10 mouse cellular contexts compared by ENCODE assay signal in genomic region chr6:87982506-87982905, GRCm38 (mm10). TPM values are rescaled to one million over a fixed set of nuclear protein-coding genes. Genes with fewer than 3 reads are reported as not detected.
DNase-seq lines count a peak whose midpoint lies in the region; ATAC-seq and TF ChIP-seq lines count a peak whose summit lies in the region.
"Had no signal": no experiment of that assay in that cellular context is flagged by ENCODE, and none has a peak within 500 bp of the region (broad histone marks: within the 10 kb centered on the region; RNA-seq: fewer than 3 reads in every experiment).

No protein-coding gene starts in this region.

- H3K9ac ChIP-seq in heart, embryonic 12.5 days: peak overlapping the region; percentile 96; the same call in 1 of the 2 replicates
- peak overlapping the region; percentile 95 for H3K9ac ChIP-seq in forebrain, embryonic 13.5 days
- peak overlapping the region; percentile 91; the same call in 1 of the 2 replicates for H3K9ac ChIP-seq in limb, embryonic 14.5 days (ENCODE audit: low read depth, low read length, severe bottlenecking)

- H3K9me3 ChIP-seq in heart, embryonic 12.5 days (replicated peaks): no peaks in the 10 kb centered on the region
- H3K9me3 ChIP-seq in forebrain, embryonic 13.5 days (replicated peaks): no peaks in the 10 kb centered on the region
- H3K9me3 ChIP-seq in limb, embryonic 14.5 days (ENCODE audit: control insufficient read depth, low read length): no peaks in the 10 kb centered on the region

- no peak overlapping the region for H3K27ac ChIP-seq in heart, embryonic 12.5 days (ENCODE audit: poor library complexity, severe bottlenecking)
- 0 out of 2 replicates have a peak overlapping the region, but pooled peaks have one; percentile 97 for H3K27ac ChIP-seq in forebrain, embryonic 13.5 days
- H3K27ac ChIP-seq in limb, embryonic 14.5 days (replicated peaks; ENCODE audit: low read depth, low read length): no peak overlapping the region

- no peak for ATAC-seq in heart, embryonic 12.5 days (ENCODE audit: insufficient number of reproducible peaks, low FRiP score)
- ATAC-seq in forebrain, embryonic 13.5 days: no peak
- no peak for ATAC-seq in limb, embryonic 14.5 days (ENCODE audit: low FRiP score, low read depth)
- ATAC-seq in inflammation-experienced regulatory T-cells, adult 6 months: no peak

- H3K4me2 ChIP-seq in heart, embryonic 12.5 days: peak overlapping the region; percentile 96
- H3K4me2 ChIP-seq in forebrain, embryonic 13.5 days: peak overlapping the region; percentile 82
- H3K4me2 ChIP-seq in limb, embryonic 14.5 days (replicated peaks; ENCODE audit: low read depth, low read length, severe bottlenecking): peak overlapping the region; percentile 72

- H3K4me3 ChIP-seq in heart, embryonic 12.5 days: peak overlapping the region; percentile 98; the same call in 1 of the 2 replicates
- peak overlapping the region; percentile 79 for H3K4me3 ChIP-seq in forebrain, embryonic 13.5 days
- H3K4me3 ChIP-seq in limb, embryonic 14.5 days (replicated peaks; ENCODE audit: low read length): peak overlapping the region; percentile 92

- 70% methylated on average over 9 of the region's 9 CpGs for WGBS in heart, embryonic 12.5 days
- 79% methylated on average over 9 of the region's 9 CpGs for WGBS in forebrain, embryonic 13.5 days
- WGBS in limb, embryonic 14.5 days: 76% methylated on average over 9 of the region's 9 CpGs

- H3K36me3 ChIP-seq in heart, embryonic 12.5 days: peaks cover 19% of the 10 kb centered on the region
- H3K36me3 ChIP-seq in forebrain, embryonic 13.5 days (ENCODE audit: poor library complexity, severe bottlenecking): peaks cover 42% of the 10 kb centered on the region
- H3K36me3 ChIP-seq in limb, embryonic 14.5 days (ENCODE audit: control insufficient read depth, insufficient read depth, low read length): peaks cover 32% of the 10 kb centered on the region

- H3K4me1 ChIP-seq in heart, embryonic 12.5 days (replicated peaks): peaks cover 14% of the 10 kb centered on the region
- peaks cover 21% of the 10 kb centered on the region for H3K4me1 ChIP-seq in forebrain, embryonic 13.5 days
- H3K4me1 ChIP-seq in limb, embryonic 14.5 days (ENCODE audit: control insufficient read depth, insufficient read depth, low read length): peaks cover 14% of the 10 kb centered on the region

- TF ChIP-seq POLR2A in limb, embryonic 14.5 days (IDR thresholded peaks at IDR 0.05; ENCODE audit: borderline replicate concordance, extremely low read depth, insufficient read depth, insufficient read length): no peak

- no peak for DNase-seq in heart, adult 8-10 months (ENCODE audit: low spot score)
- DNase-seq in 3134 (ENCODE audit: extremely low read depth, insufficient read length, low spot score): peak; percentile 18
- DNase-seq in limb, embryonic 14.5 days (ENCODE audit: low spot score): no peak
- no peak for DNase-seq in urinary bladder, adult 18-20 months (ENCODE audit: low spot score in 2 of 2)
- no peak for DNase-seq in adrenal gland, postnatal 14 days
- DNase-seq: adrenal gland, adult 2 months; layer of hippocampus, adult 9-11 months had no signal

- H3K27me3 ChIP-seq in heart, embryonic 12.5 days (replicated peaks): no peaks in the 10 kb centered on the region
- H3K27me3 ChIP-seq in forebrain, embryonic 13.5 days: no peaks in the 10 kb centered on the region
- H3K27me3 ChIP-seq in limb, embryonic 14.5 days (ENCODE audit: control insufficient read depth, insufficient read depth, low read length): no peaks in the 10 kb centered on the region

RNA-seq across cellular contexts. Expression of gene H1fx, which starts 1.1 kb away (rescaled TPM):
- polyA plus RNA-seq in heart, embryonic 12.5 days (2016; fragmentation: Nextera tagmentation; extraction: Ambion mirVana): 32.6 and 34.0 TPM in 2 replicates
- 1 to 10 TPM in 2 of 4 experiments, under 1 TPM in 2; 0.80 to 1.4 (median 1.2) TPM for total RNA-seq in heart, adult 8-10 months (2022)
- 29.4 and 34.9 TPM in 2 replicates for polyA plus RNA-seq in forebrain, embryonic 13.5 days (2015; fragmentation: Nextera tagmentation; extraction: Ambion mirVana)
- 118 and 159 TPM in 2 replicates for polyA plus RNA-seq in limb, embryonic 14.5 days (2012; rRNA removed)
- 61.9 and 80.5 TPM in 2 replicates for polyA plus RNA-seq in limb, embryonic 14.5 days (2014; fragmentation: Nextera tagmentation; extraction: Ambion mirVana)
- polyA plus RNA-seq in inflammation-experienced regulatory T-cells, adult 6 months (2017; shearing (Covaris generic)): not detected
- 23.8 and 24.9 TPM in 2 replicates for total RNA-seq in adrenal gland, postnatal 14 days (2021)

Comparison
In these comparisons a context has a peak if more than half of its experiments do, and no peak if none do; other contexts are left out.
1. RNA of gene H1fx, which starts 1.1 kb away (polyA plus RNA-seq): 61.9 to 159 TPM in limb, embryonic 14.5 days, 29.4 to 34.9 TPM in forebrain, embryonic 13.5 days and 32.6 to 34.0 TPM in heart, embryonic 12.5 days; not detected in inflammation-experienced regulatory T-cells, adult 6 months; every median in the first group is over 10 times any median in the second.
2. Peak in every context shown above with its lines, with median percentiles within 50 percentile points of each other: H3K4me2 ChIP-seq, H3K4me3 ChIP-seq and H3K9ac ChIP-seq.